Mouse (Mus musculus): ENCODE results near the gene Stac2. TPM values are rescaled to one million over a fixed set of nuclear protein-coding genes. Genes with fewer than 3 reads are reported as not detected.

The Stac2 gene
- polyA plus RNA-seq, 1 experiment, result 1.5 TPM

DNA sequence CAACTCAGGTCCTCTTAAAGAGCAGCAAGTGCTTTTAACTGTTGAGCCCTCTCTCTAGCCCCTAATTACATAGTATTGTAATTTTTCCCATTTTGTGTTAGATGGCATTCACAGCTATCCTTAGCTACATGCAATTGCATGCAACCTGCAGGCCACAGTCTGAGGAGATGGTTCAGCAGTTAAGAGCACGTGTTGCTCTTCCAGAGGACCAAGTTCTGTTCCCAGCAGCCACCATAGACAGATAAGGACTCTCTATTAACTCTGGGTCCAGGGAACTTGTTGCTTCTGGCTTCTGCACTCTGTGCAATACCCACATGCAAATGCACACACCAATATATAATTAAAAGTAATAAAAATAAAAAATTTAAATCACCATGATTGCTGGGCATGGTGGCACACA is 56.6 kb downstream of the Stac2 start:
- Histone ChIP-seq H3K4me3 (replicated peaks) (no peak overlapping the region), H3K9me3 (no peaks in the 10 kb centered on the region), H3K36me3 (replicated peaks; ENCODE audit: low read length) (no peaks in the 10 kb centered on the region), H3K27me3 (replicated peaks) (peaks cover 66% of the 10 kb centered on the region), H3K4me1 (peaks cover 39% of the 10 kb centered on the region)
- TF ChIP-seq FLI1 (IDR thresholded peaks at IDR 0.05; ENCODE audit: low read length) (no peak), GATA1 (IDR thresholded peaks at IDR 0.05; ENCODE audit: borderline replicate concordance, low read length) (no peak)

DNA sequence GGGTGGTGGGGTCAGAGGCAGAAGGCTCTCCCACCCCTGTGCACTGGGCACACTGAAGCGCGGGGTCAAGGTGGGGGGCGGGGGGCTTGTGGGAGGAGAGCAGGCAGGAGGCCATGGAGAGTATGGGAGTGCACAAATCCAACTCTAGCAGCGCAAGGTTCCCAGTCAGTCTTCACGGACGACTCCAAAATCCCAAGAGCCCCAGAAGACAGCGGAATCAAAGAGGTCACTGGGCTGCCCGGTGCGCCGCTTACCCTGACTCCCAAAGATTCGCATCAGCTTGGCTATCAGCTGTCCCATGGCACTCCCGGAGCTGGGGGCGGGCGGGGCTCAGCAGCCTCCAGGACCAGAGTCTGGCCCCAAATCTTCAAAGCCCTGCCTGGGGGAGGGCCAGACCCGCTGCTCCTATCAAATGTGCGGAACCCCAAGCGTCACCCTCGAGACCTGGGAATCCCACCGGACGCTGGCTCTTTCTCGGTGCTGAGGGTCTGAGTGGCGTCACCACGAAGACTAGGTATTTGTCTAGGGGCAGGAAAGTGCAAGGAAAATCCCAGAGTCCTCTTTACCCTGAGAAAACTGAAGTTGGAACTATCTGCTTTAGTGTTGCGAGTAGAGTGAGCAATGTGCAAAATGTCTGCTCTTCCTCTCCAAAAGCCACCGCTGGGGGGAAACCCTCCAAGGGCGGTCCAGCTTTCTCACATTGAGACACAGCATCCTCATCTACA is 57.5 kb downstream of the Stac2 start, which contains the start of gene Arl5c:
Gene Arl5c (minus strand): TSS at position 618 of the 725 bp plus-strand sequence.
- Histone ChIP-seq H3K4me3 (replicated peaks) (peak within 1 kb of the TSS; percentile 91), H3K27me3 (replicated peaks) (peaks cover 56% of the 10 kb centered on the region), H3K4me1 (peaks cover 34% of the 10 kb centered on the region)

DNA sequence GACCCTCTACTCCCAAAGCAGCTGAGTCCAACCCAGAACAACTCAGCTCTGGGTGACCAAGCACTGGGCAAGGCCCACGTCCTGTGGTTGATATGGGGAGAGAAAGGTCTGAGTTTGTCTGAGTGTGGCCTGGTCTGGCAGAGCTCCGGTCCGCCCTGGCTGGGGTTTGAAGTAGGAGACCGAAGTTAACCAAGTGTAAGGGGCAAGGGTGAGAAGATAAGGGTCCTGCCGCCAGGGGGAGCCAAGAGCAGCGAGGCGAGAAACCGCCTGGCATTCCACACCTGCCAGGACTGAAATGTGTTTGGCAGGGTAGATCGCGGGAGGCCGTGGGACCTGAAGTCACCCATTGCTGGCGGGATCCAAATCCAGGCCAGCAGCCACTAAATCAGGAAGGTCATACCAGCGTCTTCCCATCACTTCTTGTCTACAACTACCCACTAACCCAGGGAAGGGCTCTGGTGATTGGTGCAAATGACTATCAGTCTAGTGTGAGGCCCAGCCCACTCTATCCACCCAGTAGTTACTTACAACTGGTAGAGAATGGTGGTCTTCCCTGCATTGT is 58.6 kb downstream of the Stac2 start:
- H3K9me3 ChIP-seq, result no peaks in the 10 kb centered on the region
- TF ChIP-seq FLI1 (IDR thresholded peaks at IDR 0.05; ENCODE audit: low read length), result no peak
- TF ChIP-seq GATA1 (IDR thresholded peaks at IDR 0.05; ENCODE audit: borderline replicate concordance, low read length), result no peak
- no peaks in the 10 kb centered on the region for H3K36me3 ChIP-seq (replicated peaks; ENCODE audit: low read length)
- H3K27me3 ChIP-seq (replicated peaks), result peaks cover 52% of the 10 kb centered on the region
- H3K4me1 ChIP-seq, result peaks cover 38% of the 10 kb centered on the region
- peak overlapping the region; percentile 91 for H3K4me3 ChIP-seq (replicated peaks)

More for the DNA sequence above, 57.5 kb downstream of the Stac2 start, which contains the start of gene Arl5c:
- H3K36me3 ChIP-seq (replicated peaks; ENCODE audit: low read length), result no peaks in the 10 kb centered on the region
- TF ChIP-seq GATA1 (IDR thresholded peaks at IDR 0.05; ENCODE audit: borderline replicate concordance, low read length), result no peak
- no peaks in the 10 kb centered on the region for H3K9me3 ChIP-seq

DNA sequence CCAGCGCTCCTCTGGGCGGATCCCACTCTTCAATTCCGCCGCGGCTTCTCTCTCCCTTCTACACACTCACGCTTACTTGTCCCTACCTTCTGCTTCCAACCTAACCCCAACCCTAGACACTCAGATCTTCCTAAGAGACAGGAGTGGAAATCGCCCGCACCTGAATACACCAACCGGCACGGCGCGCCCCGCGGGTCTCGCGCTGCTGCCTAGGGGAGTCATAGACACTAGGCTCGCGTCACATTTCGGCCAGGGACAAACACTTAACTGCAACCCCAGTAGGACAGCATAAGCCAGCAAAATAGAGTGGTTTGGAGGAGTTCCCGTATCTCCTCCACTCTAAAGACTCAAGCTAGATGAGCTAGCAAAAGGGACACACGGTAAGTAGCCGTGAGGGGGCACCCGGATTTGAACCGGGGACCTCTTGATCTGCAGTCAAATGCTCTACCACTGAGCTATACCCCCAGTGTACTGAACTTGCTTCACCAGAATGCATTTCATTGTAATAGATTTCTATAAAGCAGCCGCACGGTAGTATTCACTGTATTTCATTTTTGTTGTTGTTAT is 64.6 kb downstream of the Stac2 start:
- no peak for TF ChIP-seq GATA1 (IDR thresholded peaks at IDR 0.05; ENCODE audit: borderline replicate concordance, low read length)
- Histone ChIP-seq H3K9me3 (no peaks in the 10 kb centered on the region), H3K4me1 (peaks cover 43% of the 10 kb centered on the region), H3K27me3 (replicated peaks) (peaks cover 48% of the 10 kb centered on the region), H3K4me3 (replicated peaks) (peak overlapping the region; percentile 96), H3K36me3 (replicated peaks; ENCODE audit: low read length) (no peaks in the 10 kb centered on the region)

DNA sequence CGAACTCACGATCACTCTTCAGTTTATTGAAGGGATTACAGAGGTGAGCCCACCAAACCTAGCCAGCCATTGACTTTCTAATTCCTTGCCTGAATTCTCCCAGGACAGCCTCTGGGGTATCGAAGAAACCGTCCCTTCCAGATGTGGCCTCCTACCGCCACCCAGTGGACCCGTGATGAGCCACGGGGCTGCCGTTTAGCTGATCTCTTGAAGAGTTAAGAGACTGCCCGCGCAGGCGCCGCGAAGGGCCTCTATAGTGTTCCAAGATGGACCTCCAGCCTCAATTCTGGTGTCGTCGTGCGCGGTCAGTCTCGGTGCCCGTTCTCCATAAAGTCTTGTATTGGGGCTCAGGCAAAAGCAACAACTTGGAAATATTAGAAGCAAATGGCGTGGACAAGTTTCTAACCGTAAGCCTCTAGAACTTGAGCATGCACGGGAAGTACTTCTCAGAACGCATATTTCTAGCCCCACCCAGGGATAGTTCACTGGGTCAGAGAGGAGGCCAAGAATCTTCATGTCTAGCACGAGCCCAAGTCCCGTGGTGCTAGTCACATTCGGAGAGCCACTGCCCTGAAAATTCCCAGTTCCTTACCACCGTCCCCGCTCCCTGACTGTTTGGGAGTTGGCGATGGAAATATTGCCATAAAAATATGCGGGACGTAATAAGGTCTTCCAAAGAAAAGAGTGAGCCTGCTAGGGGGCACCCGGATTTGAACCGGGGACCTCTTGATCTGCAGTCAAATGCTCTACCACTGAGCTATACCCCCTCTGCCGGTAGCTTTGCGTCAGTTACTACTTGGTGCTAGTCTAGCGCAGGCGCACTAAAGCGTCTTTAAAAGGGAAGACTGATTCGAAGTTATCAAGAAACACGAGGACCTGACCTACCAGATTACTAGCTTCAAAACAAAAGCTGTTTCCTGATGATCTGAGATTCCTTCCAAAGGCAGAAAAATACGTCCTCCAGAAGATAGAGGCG is 65.4 kb downstream of the Stac2 start:
- Histone ChIP-seq H3K9me3 (no peaks in the 10 kb centered on the region), H3K4me3 (replicated peaks) (peak overlapping the region; percentile 96), H3K27me3 (replicated peaks) (peaks cover 56% of the 10 kb centered on the region), H3K4me1 (peaks cover 43% of the 10 kb centered on the region), H3K36me3 (replicated peaks; ENCODE audit: low read length) (no peaks in the 10 kb centered on the region)
- TF ChIP-seq FLI1 (IDR thresholded peaks at IDR 0.05; ENCODE audit: low read length) (no peak), GATA1 (IDR thresholded peaks at IDR 0.05; ENCODE audit: borderline replicate concordance, low read length) (no peak)

DNA sequence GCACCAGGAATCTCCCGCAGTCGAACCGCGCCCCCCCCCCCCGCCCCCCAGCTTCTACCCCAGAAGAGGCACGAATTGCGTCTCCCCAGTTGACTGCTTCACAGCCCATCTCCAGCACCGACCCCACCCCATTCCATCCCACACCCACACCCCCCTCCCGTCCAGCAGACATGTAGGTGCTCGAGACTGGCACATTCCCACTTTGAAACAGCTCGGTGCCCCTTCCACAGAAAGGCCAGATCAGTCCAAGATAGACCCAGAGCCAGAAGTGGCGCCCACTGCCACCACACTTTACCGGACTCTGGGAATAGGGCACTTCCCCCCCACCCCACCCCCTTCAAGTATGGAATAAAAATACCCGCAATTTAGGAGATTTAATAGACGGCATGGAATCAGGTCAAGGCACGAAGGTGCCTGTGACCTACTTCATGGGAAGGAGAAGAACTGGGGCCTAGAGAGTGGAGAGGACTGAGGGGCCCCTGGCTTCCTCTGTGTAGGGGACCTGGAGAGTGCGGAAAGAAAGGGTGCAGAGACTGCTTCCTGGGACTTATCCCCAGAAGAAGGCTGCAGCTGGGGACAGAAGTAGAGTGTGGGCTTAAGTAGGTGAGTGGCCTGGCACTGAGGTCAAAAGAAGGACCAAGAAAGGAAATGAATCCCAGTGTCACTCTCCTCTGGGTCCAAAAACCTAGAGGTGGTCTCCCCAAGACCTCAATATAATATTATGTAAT is 66.4 kb downstream of the Stac2 start:
- H3K36me3 ChIP-seq (replicated peaks; ENCODE audit: low read length), result no peaks in the 10 kb centered on the region
- peaks cover 43% of the 10 kb centered on the region for H3K4me1 ChIP-seq
- H3K27me3 ChIP-seq (replicated peaks), result peaks cover 56% of the 10 kb centered on the region
- H3K9me3 ChIP-seq, result no peaks in the 10 kb centered on the region
- no peak for TF ChIP-seq GATA1 (IDR thresholded peaks at IDR 0.05; ENCODE audit: borderline replicate concordance, low read length)
- no peak for TF ChIP-seq FLI1 (IDR thresholded peaks at IDR 0.05; ENCODE audit: low read length)
- H3K4me3 ChIP-seq (replicated peaks), result peak overlapping the region; percentile 96

Other genes with a start within 250 kb of the Stac2 start
- 1.7 TPM in 1 of 2 replicates, not detected in the other for gene B230217C12Rik, start 212.7 kb downstream of the Stac2 start, polyA plus RNA-seq (2012; ENCODE audit: insufficient read depth, low replicate concordance)
- gene Fbxo47, start 169.3 kb downstream of the Stac2 start, polyA plus RNA-seq (2012; ENCODE audit: insufficient read depth, low replicate concordance), result not detected in 2 replicates
- 1.6 TPM in 1 of 2 replicates, not detected in the other for gene Plxdc1, start 67.0 kb downstream of the Stac2 start, polyA plus RNA-seq (2012; ENCODE audit: insufficient read depth, low replicate concordance)
- gene Arl5c, start 57.3 kb downstream of the Stac2 start, polyA plus RNA-seq (2012; ENCODE audit: insufficient read depth, low replicate concordance), result 9.1 TPM in 1 of 2 replicates, not detected in the other
- gene Cacnb1, start 30.4 kb downstream of the Stac2 start, polyA plus RNA-seq (2012; ENCODE audit: insufficient read depth, low replicate concordance), result 1.4 and 2.8 TPM in 2 replicates
- 275 and 2,598 TPM in 2 replicates for gene Rpl19, start 26.8 kb downstream of the Stac2 start, polyA plus RNA-seq (2012; ENCODE audit: insufficient read depth, low replicate concordance)
- 4.7 and 7.1 TPM in 2 replicates for gene Fbxl20, start 96.9 kb upstream of the Stac2 start, polyA plus RNA-seq (2012; ENCODE audit: insufficient read depth, low replicate concordance)
- 6.4 and 8.2 TPM in 2 replicates for gene Med1, start 139.8 kb upstream of the Stac2 start, polyA plus RNA-seq (2012; ENCODE audit: insufficient read depth, low replicate concordance)
- gene Cdk12, start 149.6 kb upstream of the Stac2 start, polyA plus RNA-seq (2012; ENCODE audit: insufficient read depth, low replicate concordance), result 5.5 and 6.0 TPM in 2 replicates